Mouse (Mus musculus) embryo, embryonic 11 days (tissue): ENCODE measurements around the gene Rbm10.
A peak's percentile ranks its signal among the peaks of the same experiment; 100 is the strongest.

Source experiments
- DNase-seq: peaks from one replicate; pipeline ENCODE4 v3.0.0-alpha.2; 2015

Rbm10 gene

GRCm38 (mm10) chrX:20617176-20617902, at the start of gene Rbm10, which contains the start of gene Ndufb11:
Rbm10 (plus strand) TSS chrX:20617503.
Ndufb11 (minus strand) TSS chrX:20617619.
- DNase-seq = peak; percentile 83

- DNase-seq = peak; percentile 30
Observed at GRCm38 (mm10) chrX:20571024-20571423, 46.3 kb upstream of the Rbm10 start.

GRCm38 (mm10) chrX:20572683-20573082, 44.6 kb upstream of the Rbm10 start:
- no peak for DNase-seq

GRCm38 (mm10) chrX:20573927-20574326, 43.4 kb upstream of the Rbm10 start:
- DNase-seq = no peak

- DNase-seq = peak; percentile 7
Observed at GRCm38 (mm10) chrX:20587968-20588367, 29.3 kb upstream of the Rbm10 start.

GRCm38 (mm10) chrX:20608500-20608899, 8.8 kb upstream of the Rbm10 start:
- no peak for DNase-seq

GRCm38 (mm10) chrX:20616861-20617175, 485 bp upstream of the Rbm10 start:
- no peak for DNase-seq

GRCm38 (mm10) chrX:20617903-20618399, 648 bp downstream of the Rbm10 start:
- peak; percentile 64 for DNase-seq

GRCm38 (mm10) chrX:20638141-20638540, 20.8 kb downstream of the Rbm10 start:
- DNase-seq = no peak

GRCm38 (mm10) chrX:20644780-20645179, 27.5 kb downstream of the Rbm10 start:
- DNase-seq = no peak

- DNase-seq = peak; percentile 3
Observed at GRCm38 (mm10) chrX:20657593-20657992, 40.3 kb downstream of the Rbm10 start.

GRCm38 (mm10) chrX:20658026-20658652, 40.8 kb downstream of the Rbm10 start, which contains the start of gene Uba1:
Uba1 (plus strand) TSS chrX:20658326.
- DNase-seq = peak; percentile 90

- peak; percentile 21 for DNase-seq
Observed at GRCm38 (mm10) chrX:20658891-20659406, 41.6 kb downstream of the Rbm10 start.

- peak; percentile 32 for DNase-seq
Observed at GRCm38 (mm10) chrX:20662317-20662715, 45.0 kb downstream of the Rbm10 start.

GRCm38 (mm10) chrX:20662716-20663443, 45.6 kb downstream of the Rbm10 start:
- peak; percentile 94 for DNase-seq

GRCm38 (mm10) chrX:20663444-20663790, 46.1 kb downstream of the Rbm10 start:
- peak; percentile 11 for DNase-seq

GRCm38 (mm10) chrX:20687519-20688067, 70.3 kb downstream of the Rbm10 start, which contains the start of gene Cdk16:
Cdk16 (plus strand) TSS chrX:20687954.
- DNase-seq = peak; percentile 90

GRCm38 (mm10) chrX:20688068-20688547, 70.8 kb downstream of the Rbm10 start:
- DNase-seq = peak; percentile 84

- DNase-seq = peak; percentile 75
Observed at GRCm38 (mm10) chrX:20688615-20689014, 71.3 kb downstream of the Rbm10 start.

- DNase-seq = no peak
Observed at GRCm38 (mm10) chrX:20691566-20691965, 74.3 kb downstream of the Rbm10 start.

- no peak for DNase-seq
Observed at GRCm38 (mm10) chrX:20692616-20693015, 75.3 kb downstream of the Rbm10 start.

- DNase-seq = no peak
Observed at GRCm38 (mm10) chrX:20695842-20696241, 78.5 kb downstream of the Rbm10 start.
